Mouse (Mus musculus) testis, adult 2 months (tissue): Measurements from ENCODE around the gene 2510002D24Rik.

Source experiments
- CTCF ChIP-seq: fragments of 200-500 bp; IDR thresholded peaks from 2 replicates; pipeline ENCODE4 v1.5.1; 2012; ENCODE audit warnings: low read depth, mild to moderate bottlenecking, inconsistent platforms, low read length, moderate library complexity; ENCODE audit not compliant: control insufficient read depth, insufficient read depth, insufficient replicate concordance
- POLR2A ChIP-seq: fragments of 200-500 bp; IDR thresholded peaks from 2 replicates; pipeline ENCODE4 v1.6.1; 2012; ENCODE audit warnings: low read depth, mild to moderate bottlenecking, inconsistent platforms, low read length, moderate library complexity; ENCODE audit not compliant: control insufficient read depth

GRCm38 (mm10) chr16:18828630-18829029 is 7.7 kb upstream of the 2510002D24Rik start:
- no peak for TF ChIP-seq CTCF
- TF ChIP-seq POLR2A: no peak
